Mouse (Mus musculus) T-helper 17 cell (primary cell): ENCODE measurements around the gene Trir.

Experiments used
- in situ Hi-C, 2 experiments: fragments of 300-600 bp; cut with MboI, MseI; formaldehyde crosslinking; loops; 1 replicate in 1 of 2; 2 replicates in 1 of 2; pipeline ENCODE4 v1.15.1; 2025; ENCODE audit warnings: high pct_unique_total_duplicates in 2 of 2

Trir gene

DNA sequence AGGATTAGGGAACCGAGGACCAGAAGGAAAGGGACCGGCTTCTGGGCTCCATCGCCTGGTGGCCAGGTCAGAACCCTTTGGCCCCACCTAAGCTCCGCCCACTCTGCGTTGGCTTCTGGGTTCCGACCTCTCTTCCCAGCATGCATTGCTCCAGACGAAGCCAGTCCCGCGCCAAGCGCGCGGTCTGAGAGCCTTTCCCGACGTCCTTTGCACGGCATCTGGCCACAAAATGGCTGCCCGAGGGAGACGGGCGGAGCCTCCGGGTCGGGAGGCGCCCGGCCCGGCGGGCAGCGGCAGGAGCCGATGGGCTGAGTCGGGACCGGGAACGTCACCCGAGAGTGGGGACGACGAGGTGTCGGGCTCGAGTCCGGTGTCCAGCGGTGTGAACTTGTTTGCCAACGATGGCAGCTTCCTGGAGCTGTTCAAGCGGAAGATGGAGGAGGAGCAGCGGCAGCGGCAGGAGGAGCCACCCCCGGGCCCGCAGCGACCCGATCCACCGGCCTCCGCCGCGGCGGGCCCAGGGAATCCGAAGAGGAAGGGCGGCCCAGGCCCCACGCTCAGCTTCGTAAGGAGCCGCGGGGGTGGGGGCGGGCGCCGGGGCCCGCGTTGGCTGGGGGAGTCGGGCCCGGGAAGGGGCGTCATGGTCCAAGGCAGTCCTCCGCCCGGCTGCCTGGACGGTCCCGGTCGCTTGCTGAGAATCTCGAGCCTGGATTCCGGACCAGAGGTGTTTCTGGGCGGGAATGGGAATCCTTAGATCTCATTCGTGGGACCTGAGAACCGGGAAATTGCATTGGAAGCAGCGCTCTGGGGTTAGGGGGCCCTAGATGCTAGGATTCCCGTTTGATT is at the start of gene Trir:
Gene Trir, plus strand, starts transcription at position 154 of the 846 bp plus-strand sequence.
- in situ Hi-C loops, result loop anchor here in 1 of 2 experiments (5.0 kb wide), 1 partner anchor 50 kb away; the partner anchor contains the start of gene Junb

- in situ Hi-C loops, result loop anchor here (5.0 to 10.0 kb wide), 4 partner anchors 50 to 1727 kb away; partner anchors contain the start of genes Asna1 (in 1 of the 2), Ier2 (in 1 of the 2) and Trir (in 1 of the 2)
Measured at GRCm38 (mm10) chr8:84977435-84978247, 49.0 kb upstream of the Trir start.

DNA sequence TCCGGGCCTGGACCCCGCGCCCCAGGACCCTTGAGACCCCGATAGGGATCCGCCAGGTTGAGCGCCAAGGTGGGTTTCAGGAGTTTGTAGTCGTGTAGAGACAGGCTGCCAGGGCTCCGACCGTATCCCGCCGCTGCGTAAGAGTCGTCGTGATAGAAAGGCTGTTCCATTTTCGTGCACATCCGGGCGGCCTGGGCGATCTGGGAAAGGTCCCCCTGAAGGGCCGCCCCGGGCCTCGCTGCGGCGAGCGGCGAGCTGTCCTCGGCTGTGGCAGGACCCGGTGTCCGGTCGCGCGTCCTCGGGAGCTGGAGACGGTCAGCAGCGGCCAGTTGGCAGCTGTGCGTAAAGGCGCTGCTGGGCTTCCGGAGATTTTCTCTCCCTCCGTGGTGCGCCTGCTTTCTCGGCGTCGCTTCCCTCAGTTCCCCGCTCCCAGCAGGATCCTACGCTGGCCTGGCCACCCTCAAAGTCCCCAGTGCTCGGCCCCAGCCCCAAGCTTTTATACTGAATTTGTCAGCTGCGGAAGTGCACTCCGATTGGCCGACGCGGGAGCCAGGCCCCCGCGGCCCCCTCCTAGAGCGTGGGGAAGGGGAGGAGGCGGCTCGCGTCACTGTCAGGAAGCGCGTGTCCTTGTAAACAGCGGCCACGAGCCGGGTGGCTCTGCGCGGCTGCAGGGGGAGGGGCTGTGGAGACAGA is 48.2 kb upstream of the Trir start, which contains the start of gene Junb:
Gene Junb, minus strand, starts transcription at position 471 of the 693 bp plus-strand sequence.
- in situ Hi-C loops, result loop anchor here (5.0 to 10.0 kb wide), 4 partner anchors 49 to 1726 kb away; partner anchors contain the start of genes Asna1 (in 1 of the 2), Ier2 (in 1 of the 2) and Trir (in 1 of the 2)

- in situ Hi-C loops, result loop anchor here (5.0 to 10.0 kb wide), 4 partner anchors 47 to 1725 kb away; partner anchors contain the start of genes Asna1 (in 1 of the 2), Ier2 (in 1 of the 2) and Trir (in 1 of the 2)
Measured at GRCm38 (mm10) chr8:84979599-84980421, 46.8 kb upstream of the Trir start.

DNA sequence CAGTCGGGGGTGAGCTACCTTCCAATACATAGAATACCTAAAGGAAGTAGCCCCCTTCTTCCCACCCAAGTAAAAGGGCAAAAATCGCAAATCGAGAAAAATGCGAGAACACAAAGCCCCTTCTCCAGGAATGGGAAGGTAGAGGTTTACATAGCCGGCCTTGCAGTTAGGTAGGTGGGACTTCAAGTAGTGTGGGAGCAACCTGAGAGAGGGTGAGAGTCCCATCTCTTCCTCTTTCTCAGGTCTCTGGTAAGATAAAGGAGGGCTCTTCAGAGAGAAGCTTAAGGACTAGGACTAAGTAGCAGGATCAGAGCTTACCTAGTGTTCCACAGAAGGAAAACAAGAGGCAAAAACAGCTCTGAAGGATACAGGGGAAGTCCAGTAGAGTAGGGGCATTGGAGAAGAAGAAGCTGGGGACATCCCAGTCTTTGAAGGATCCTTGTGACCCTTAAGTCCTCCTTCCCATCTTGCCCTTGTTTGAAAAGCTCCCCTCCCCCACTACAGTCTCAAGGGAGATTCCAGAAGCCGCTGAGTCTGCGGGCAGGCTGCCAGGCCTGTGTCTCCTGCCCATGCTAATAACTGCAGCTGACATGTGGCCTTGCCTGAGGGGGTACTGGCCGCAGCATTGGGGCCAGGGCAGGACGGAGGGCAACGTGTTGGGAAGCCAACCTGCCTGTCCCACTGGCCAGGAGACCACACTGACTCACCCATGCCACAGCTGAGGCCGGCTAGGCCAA is 45.8 kb upstream of the Trir start:
- in situ Hi-C loops, result no loop called here

GRCm38 (mm10) chr8:84981644-84982498 is 44.8 kb upstream of the Trir start:
- in situ Hi-C loops, result no loop called here

- in situ Hi-C loops, result no loop called here
Measured at GRCm38 (mm10) chr8:84982499-84983011, 44.1 kb upstream of the Trir start.

GRCm38 (mm10) chr8:84984294-84985048 is 42.2 kb upstream of the Trir start:
- in situ Hi-C loops, result no loop called here

DNA sequence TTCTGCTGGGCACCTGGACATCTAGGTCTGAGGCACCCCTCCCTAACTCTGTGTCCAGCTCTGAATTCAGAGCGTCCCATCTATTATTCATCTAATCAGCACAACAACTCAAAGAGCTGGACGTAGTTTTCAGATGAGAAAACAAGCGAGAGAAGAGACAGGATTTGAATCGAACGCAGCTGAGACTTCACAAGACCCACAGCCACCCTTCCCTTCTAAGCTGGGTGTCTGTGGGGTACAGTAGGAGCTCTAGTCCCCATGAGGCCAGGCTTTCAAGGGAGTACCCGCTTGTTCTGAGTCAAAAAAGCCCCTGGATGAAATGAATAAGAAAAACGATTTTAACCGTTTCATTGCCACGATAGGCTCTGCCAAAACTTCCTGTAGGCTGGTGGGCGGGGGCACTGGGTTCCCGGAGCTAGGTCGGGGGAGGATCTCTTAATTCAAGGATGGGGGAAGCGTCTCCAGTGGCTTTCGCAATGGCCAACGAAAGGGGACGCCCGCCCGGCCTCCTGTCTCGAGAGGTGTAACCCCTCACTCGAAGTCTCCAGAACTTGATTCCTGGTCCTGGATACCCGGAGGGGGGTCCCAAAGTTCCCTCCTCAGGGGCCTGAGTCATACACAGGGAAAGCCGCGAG is 41.5 kb upstream of the Trir start:
- in situ Hi-C loops, result no loop called here

- in situ Hi-C loops, result no loop called here
Measured at GRCm38 (mm10) chr8:84985684-84986378, 40.8 kb upstream of the Trir start.

GRCm38 (mm10) chr8:84986379-84986945 is 40.2 kb upstream of the Trir start:
- in situ Hi-C loops, result no loop called here

DNA sequence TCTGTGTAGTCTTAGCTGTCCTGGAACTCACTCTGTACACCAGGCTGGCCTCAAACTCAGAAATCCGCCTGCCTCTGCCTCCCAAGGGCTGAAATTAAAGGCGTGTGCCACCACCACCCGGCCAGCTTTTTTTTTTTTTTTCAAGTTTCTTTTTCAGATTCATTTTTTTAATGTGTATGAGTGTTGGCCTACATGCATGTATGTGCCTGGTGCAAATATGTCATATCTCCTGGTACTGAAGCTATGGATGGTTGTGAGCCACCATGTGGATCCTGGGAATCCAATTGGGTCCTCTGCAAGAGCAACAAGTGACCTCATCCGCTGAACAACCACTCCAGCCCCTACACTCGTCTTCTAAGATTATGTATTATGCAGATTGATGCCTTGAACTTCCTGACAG is 39.2 kb upstream of the Trir start:
- in situ Hi-C loops, result no loop called here

GRCm38 (mm10) chr8:84987903-84988302 is 38.7 kb upstream of the Trir start:
- in situ Hi-C loops, result no loop called here

DNA sequence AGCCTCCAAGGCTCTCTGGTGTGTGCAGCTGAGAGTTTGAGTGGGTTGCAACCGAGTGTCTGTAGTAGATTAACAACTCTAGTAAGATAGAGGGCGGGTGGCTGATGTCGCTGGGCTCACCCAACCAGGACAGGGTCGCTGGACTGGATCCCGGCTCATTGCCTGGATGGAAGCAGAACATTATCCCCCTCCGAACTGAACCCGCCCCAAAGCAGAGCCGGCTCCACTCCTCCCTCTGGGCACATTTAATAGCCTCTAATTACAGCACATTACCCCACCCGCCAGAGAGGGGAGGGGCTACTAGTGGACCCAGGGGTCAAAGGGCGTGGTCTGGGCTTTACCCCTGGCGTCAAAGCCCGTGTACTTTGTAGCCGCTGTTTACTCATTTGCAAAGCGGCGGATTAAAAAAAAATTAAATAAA is 37.3 kb upstream of the Trir start:
- in situ Hi-C loops, result no loop called here

GRCm38 (mm10) chr8:84989810-84990209 is 36.8 kb upstream of the Trir start:
- in situ Hi-C loops, result loop anchor here in 1 of 2 experiments (5.0 kb wide), 1 partner anchor 33 kb away; no protein-coding TSS in a partner anchor

DNA sequence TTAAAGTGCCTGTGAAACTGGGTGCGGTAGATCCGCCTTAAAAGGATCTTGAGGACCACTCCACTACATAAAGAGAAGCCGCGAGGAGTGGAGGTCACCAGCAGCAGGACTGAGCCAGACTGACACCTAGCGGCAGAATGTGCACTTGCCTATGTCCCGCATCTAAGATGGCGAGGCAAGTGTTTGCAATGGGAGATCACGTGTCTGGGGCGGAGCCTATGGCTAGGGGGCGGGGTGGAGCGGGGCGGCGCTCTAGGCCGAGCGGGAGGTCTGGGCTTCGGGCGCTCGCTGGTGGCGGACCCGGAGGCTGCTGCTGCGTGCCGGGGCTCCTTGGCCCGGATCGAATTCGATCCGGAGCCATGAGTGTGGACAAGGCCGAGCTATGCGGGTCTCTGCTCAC is 36.3 kb upstream of the Trir start, which contains the start of gene Hook2:
Gene Hook2, plus strand, starts transcription at position 255 of the 400 bp plus-strand sequence.
- in situ Hi-C loops, result loop anchor here in 1 of 2 experiments (5.0 kb wide), 1 partner anchor 33 kb away; no protein-coding TSS in a partner anchor
